Mouse (Mus musculus) right cerebral cortex, postnatal 4 days (tissue): ENCODE results near the gene Cul4a.

ENCODE experiments used
- DNase-seq: peaks from one replicate; pipeline ENCODE4 v3.0.0-alpha.2; 2022

Cul4a gene

GRCm38 (mm10) chr8:13141681-13142080 lies 36.3 kb downstream of the Cul4a start:
- DNase-seq = no peak

DNA sequence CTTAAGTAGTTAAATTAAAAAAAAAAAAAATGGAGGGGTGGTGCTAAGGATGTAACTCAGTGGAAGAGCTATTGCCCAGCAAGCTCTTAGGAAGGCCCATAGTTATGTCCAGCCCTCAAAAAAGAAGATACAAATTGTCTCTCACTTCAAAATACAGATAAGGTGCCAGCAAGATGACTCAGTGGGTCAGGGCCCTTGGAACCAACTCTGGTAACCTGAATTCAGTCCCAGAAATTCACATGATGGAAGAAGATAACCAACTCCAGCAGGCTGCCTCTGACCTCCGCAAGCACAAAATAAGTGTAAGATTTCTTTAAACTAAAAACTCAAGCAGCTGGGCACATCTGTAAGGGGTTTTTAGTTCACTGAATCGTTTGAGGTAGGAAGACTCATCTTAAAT lies 43.1 kb downstream of the Cul4a start:
- DNase-seq = no peak

GRCm38 (mm10) chr8:13149287-13149686 lies 43.9 kb downstream of the Cul4a start:
- no peak for DNase-seq

DNA sequence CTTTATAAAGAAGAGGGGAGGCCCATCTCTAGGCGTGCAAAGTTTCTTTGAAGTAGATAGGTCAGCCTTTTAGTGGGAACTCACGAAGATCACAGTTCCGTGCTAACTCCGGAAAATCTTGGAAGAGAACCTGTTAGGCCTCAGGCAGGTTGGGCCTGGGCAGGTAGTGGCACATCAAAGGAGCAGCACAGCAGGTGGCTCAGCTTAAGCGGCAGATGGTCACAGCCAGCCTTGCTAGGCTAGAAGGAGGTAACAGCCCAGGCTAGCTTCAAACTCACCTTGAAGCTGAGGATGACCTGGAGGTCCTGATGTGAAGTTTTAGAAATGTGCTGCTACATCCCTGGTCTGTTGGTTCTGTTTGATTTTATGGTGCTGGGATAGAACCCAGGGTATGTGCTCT lies 44.4 kb downstream of the Cul4a start:
- DNase-seq = no peak

DNA sequence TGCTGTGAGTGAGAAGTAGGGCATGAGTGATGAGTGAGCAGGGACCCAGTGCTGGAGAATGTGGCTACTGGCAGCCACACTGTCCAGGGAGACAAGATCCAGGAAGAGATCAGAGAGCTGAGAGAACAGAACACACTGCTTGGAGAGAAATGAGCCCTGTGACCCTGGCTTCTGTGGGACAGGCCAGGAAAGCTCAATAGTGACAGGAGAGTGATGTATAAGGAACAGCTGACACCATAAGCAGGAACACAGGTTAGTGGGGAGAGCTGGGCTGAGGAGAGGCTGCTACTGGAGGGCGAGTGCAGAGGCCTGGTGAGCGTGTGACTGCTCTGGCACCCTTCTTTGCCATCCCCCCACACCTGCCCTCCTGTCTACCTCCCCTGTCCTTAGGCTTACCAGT lies 45.5 kb downstream of the Cul4a start:
- no peak for DNase-seq

GRCm38 (mm10) chr8:13154099-13154498 lies 48.7 kb downstream of the Cul4a start:
- no peak for DNase-seq

DNA sequence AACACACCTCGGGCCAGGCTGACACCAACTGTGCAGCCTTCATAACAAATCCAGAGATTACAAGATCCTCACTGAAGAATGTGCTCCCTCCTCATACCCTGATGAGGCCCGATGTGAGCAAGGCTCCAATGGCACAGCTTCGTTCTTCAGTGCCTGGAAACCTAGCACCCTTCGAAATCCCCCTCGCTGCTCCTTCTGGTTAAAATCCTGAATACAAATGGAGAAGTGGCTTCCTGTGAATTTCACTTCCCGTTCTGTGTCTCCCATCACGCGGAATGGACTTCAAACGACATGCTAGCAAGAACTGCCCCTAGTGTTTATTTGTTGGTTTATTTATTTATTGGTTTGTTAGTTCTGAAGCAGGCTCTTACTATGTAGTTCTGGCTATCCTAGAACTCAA lies 49.9 kb downstream of the Cul4a start:
- DNase-seq = no peak

GRCm38 (mm10) chr8:13156327-13157097 lies 51.1 kb downstream of the Cul4a start:
- DNase-seq = no peak

GRCm38 (mm10) chr8:13158718-13159376 lies 53.4 kb downstream of the Cul4a start, which contains the start of gene Lamp1:
Gene Lamp1 (plus strand): TSS chr8:13159161.
- peak; percentile 100 for DNase-seq

DNA sequence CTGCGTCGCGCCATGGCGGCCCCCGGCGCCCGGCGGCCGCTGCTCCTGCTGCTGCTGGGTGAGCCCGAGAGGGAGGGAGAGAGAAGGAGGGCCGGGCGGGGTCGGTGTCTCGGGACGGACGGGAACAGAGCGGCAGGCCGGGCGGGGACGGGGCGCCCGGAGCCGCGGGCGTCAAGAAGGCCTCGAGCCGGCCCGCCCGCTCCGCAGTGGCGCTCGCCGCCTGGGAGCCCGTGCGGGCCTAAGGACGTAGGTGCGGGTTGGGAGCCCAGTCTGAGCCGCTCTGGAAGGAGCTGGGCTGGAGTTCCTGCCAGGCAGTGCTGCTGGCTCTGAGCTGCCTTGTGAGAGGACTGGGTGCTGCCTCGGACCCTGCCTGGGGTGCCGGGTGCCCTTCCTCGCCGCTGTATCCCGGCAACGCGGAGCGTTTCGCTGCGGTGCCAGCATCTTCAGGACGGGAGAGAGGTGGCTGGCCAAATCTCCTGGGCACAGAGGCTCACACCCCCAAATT lies 54.0 kb downstream of the Cul4a start:
- DNase-seq = no peak

GRCm38 (mm10) chr8:13160691-13161090 lies 55.3 kb downstream of the Cul4a start:
- DNase-seq = no peak

GRCm38 (mm10) chr8:13162098-13162497 lies 56.7 kb downstream of the Cul4a start:
- no peak for DNase-seq

- no peak for DNase-seq
These were observed 58.1 kb downstream of the Cul4a start for GRCm38 (mm10) chr8:13163563-13163962.

- DNase-seq = no peak
These were observed 58.9 kb downstream of the Cul4a start for GRCm38 (mm10) chr8:13164361-13164760.

DNA sequence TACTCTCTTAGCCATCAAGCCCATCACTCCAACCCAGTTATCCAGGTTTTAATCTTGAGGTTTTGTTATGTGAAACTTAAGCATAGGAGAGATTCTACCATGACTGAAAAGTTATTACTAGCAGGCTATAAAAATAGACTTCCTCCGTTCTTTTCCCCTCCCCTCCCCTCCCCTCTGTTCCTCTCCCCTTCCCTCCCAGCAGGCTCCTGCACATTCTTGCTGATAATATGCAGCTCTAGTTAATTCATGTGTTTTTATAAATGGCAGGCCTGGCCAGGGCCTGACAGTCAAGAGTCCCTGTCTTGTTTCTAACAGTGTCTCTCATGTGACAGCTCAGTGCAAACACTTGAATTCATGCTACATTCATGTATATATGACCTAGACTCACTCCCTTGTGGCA lies 65.1 kb downstream of the Cul4a start:
- no peak for DNase-seq

GRCm38 (mm10) chr8:13174305-13174704 lies 68.9 kb downstream of the Cul4a start:
- DNase-seq = no peak

- DNase-seq = no peak
These were observed 69.4 kb downstream of the Cul4a start for GRCm38 (mm10) chr8:13174811-13175210.

DNA sequence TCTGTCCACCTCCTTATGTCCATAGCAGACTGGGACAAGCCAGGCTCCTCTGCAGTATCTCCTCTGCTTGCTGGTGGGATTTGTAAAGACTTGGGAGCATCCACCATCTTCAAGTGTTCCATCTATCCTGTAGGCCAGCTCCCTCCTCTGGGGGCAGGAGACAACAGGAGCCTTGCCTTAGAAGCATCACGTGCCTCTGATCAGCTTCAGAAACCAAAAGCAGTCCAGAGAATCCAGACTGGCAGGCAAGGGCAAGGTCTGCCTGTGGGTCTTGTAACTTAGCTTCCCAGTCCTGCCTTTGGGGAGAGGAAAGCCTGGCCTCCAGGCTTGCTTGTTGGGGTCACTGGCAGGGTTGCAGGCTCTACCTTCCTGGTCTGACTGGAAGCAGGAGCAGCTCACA lies 70.2 kb downstream of the Cul4a start:
- no peak for DNase-seq

GRCm38 (mm10) chr8:13177173-13177852 lies 71.9 kb downstream of the Cul4a start:
- no peak for DNase-seq

GRCm38 (mm10) chr8:13178137-13178536 lies 72.7 kb downstream of the Cul4a start:
- no peak for DNase-seq

GRCm38 (mm10) chr8:13179482-13179881 lies 74.1 kb downstream of the Cul4a start:
- DNase-seq = no peak

DNA sequence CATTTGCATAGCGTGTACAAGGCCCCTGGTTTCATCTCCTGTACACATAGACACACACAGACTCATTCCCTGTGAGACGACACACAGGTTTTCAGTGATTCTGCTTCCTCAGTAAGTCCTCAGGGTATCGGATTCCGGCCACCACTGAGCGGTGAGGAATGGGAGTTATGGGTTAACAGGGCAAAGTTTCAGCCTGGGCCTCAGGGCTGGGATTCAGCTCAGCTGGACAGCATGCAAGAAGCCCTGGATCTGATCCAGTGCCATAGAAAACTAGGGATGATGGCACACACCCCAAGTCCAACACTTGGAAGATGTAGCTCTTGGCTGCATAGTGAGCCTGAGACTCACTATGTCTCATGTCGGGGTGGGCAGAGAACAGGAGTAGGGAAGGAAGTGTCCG lies 74.5 kb downstream of the Cul4a start:
- no peak for DNase-seq

DNA sequence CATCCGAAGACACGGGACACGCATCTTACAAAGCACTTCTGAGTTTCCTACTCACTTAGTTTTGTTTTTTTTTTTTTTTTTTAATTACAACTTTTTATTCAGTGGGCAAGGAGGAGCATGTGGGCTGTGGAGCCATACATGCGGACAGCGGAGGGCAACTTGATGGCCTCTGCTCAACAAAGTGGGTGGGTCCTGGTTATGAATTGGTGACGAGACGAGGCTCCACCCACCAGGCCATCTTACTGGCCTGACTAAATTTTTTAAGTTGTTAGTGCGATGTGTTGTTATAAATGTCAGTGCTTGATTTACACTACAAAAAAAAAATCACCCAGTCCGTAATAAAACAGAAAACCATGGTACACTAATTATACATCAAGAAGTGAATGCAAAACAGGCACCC lies 75.0 kb downstream of the Cul4a start:
- no peak for DNase-seq
